Comparison of ENCODE assay signal across 13 mouse cellular contexts in the genomic region with DNA sequence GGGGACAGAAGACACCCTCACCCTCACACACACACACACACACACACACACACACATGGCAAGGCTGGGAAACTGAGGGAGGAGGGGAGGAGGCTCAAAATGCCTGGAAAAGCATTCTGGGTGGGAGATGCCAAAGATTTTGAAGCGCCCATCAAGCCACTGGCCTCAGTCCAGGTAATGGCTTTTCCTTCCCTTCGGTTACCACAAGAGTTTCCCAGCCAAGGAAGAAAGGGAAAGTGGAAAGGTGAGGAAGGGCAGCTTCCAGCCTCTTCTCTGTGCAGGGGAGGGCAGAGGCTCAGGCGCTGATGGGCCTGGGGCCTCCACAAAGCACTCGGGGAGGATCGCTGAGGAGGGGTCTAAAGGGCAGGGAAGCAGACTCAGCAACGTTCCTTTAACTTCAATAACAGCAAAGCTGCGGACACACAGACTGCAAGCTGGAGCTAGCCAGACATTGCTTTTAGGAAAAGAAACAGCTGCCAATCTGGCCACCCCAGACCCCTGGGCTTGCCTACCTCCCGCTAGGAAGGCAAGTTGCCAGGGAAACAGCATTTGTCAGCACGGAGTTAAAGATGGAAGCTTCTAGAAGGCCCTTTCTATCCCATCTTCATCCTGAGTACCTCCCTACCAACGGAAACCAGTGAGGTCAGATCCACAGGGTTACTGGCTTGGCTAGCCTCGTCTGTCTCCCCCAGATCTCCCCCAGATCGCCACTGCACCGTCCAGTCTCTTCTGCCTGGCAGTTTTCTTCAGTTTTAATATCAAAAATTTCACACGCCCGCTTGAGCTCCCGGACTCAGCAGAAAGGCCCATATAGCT. TPM values are rescaled to one million over a fixed set of nuclear protein-coding genes. Genes with fewer than 3 reads are reported as not detected.
DNase-seq lines count a peak whose midpoint lies in the region; ATAC-seq and TF ChIP-seq lines count a peak whose summit lies in the region.
"Had no signal": no experiment of that assay in that cellular context is flagged by ENCODE, and none has a peak within 500 bp of the region (broad histone marks: within the 10 kb centered on the region; RNA-seq: fewer than 3 reads in every experiment).

No protein-coding gene starts in this region.

- no peak for TF ChIP-seq CTCF in lung, adult 2 months (IDR thresholded peaks at IDR 0.05; ENCODE audit: insufficient read depth, low read length)
- TF ChIP-seq CTCF in left cerebral cortex, adult 2 months (IDR thresholded peaks at IDR 0.05): no peak

- no peak for TF ChIP-seq POLR2A in lung, adult 2 months (IDR thresholded peaks at IDR 0.05; ENCODE audit: borderline replicate concordance, extremely low read depth, low read depth, low read length)

- no peak overlapping the region for H3K9ac ChIP-seq in hindbrain, embryonic 14.5 days
- H3K9ac ChIP-seq: heart, embryonic 15.5 days; liver, postnatal 0 days had no signal

- no peak overlapping the region for H3K4me2 ChIP-seq in hindbrain, embryonic 14.5 days (replicated peaks)
- H3K4me2 ChIP-seq: heart, embryonic 15.5 days had no signal

- DNase-seq in gastrocnemius, postnatal 10 days: peak; percentile 35
- DNase-seq in gastrocnemius, postnatal 36 days: no peak
- peak; percentile 48 for DNase-seq in lung, postnatal 10 days
- no peak for DNase-seq in lung, adult 2 months
- DNase-seq in hindbrain, embryonic 14.5 days (ENCODE audit: low spot score): no peak
- DNase-seq in retina, postnatal 1 day: peak; percentile 19
- no peak for DNase-seq in left cerebral cortex, adult 2 months (ENCODE audit: extremely low spot score in 1 of 2, low spot score in 2 of 2)
- DNase-seq: cerebellum, adult 9-10 months; liver, postnatal 0 days; right cerebral cortex, postnatal 25 days; thymus, postnatal 4 days had no signal

- H3K4me3 ChIP-seq in lung, adult 2 months (replicated peaks; ENCODE audit: extremely low read depth, low read depth, low read length): no peak overlapping the region
- H3K4me3 ChIP-seq in hindbrain, embryonic 14.5 days (replicated peaks; ENCODE audit: low read length): no peak overlapping the region
- no peak overlapping the region for H3K4me3 ChIP-seq in left cerebral cortex, adult 2 months
- H3K4me3 ChIP-seq: heart, embryonic 15.5 days had no signal

- WGBS in lung, adult 2 months: 71% methylated on average over 16 of the region's 16 CpGs
- WGBS in hindbrain, embryonic 14.5 days: 54% methylated on average over 16 of the region's 16 CpGs

- no peaks in the 10 kb centered on the region for H3K4me1 ChIP-seq in lung, adult 2 months (ENCODE audit: control insufficient read depth, insufficient read depth, low read length)
- peaks cover 8% of the 10 kb centered on the region for H3K4me1 ChIP-seq in hindbrain, embryonic 14.5 days (replicated peaks; ENCODE audit: control insufficient read depth, insufficient read depth, low read length)

- no peaks in the 10 kb centered on the region for H3K9me3 ChIP-seq in hindbrain, embryonic 14.5 days (ENCODE audit: control insufficient read depth, low read length)
- H3K9me3 ChIP-seq: heart, embryonic 15.5 days had no signal

- H3K27me3 ChIP-seq in hindbrain, embryonic 14.5 days (ENCODE audit: control insufficient read depth, insufficient read depth, low read length): no peaks in the 10 kb centered on the region
- H3K27me3 ChIP-seq: heart, embryonic 15.5 days had no signal

- no peak for ATAC-seq in hindbrain, embryonic 14.5 days (ENCODE audit: low FRiP score)
- no peak for ATAC-seq in erythroblast, adult 5-6 weeks (replicated peaks; ENCODE audit: low FRiP score, poor library complexity, severe bottlenecking)
- ATAC-seq: liver, postnatal 0 days had no signal

- intact Hi-C loops in gastrocnemius, postnatal 36 days (cut with DNase I): no loop called here
- intact Hi-C loops in left cerebral cortex, adult 2 months (cut with DNase I): no loop called here

- peaks cover 17% of the 10 kb centered on the region; the same call in 1 of the 2 replicates for H3K36me3 ChIP-seq in hindbrain, embryonic 14.5 days (replicated peaks; ENCODE audit: control insufficient read depth, insufficient read depth)

- peak overlapping the region; percentile 49; the same call in 1 of the 2 replicates for H3K27ac ChIP-seq in hindbrain, embryonic 14.5 days
- H3K27ac ChIP-seq in left cerebral cortex, adult 2 months: no peak overlapping the region
- H3K27ac ChIP-seq: heart, embryonic 15.5 days had no signal

RNA-seq across cellular contexts. Expression of a gene that starts 43.1 kb away (rescaled TPM):
- 10 to 100 TPM; 41.0 to 52.8 TPM for total RNA-seq in gastrocnemius, postnatal 10 days (2021)
- 10 to 100 TPM; 32.8 to 35.2 TPM for total RNA-seq in gastrocnemius, postnatal 36 days (2021)
- polyA plus RNA-seq in lung, adult 2 months (2012; rRNA removed): 58.3 and 59.5 TPM in 2 replicates
- polyA plus RNA-seq in hindbrain, embryonic 14.5 days (2014; fragmentation: Nextera tagmentation; extraction: Ambion mirVana): 71.3 and 77.7 TPM in 2 replicates
- total RNA-seq in left cerebral cortex, adult 2 months (2021): 10 to 100 TPM; 50.6 to 57.4 TPM
- 5.8 and 11.1 TPM in 2 replicates for total RNA-seq in erythroblast, adult 5-6 weeks (2015; ENCODE audit: low replicate concordance)
- 2.3 and 7.4 TPM in 2 replicates for total RNA-seq in erythroblast, adult 5-6 weeks (2017; ENCODE audit: low replicate concordance)

Comparison
In these comparisons a context has a peak if more than half of its experiments do, and no peak if none do; other contexts are left out.
1. DNase-seq: peak in gastrocnemius, postnatal 10 days (single experiment), lung, postnatal 10 days (single experiment) and retina, postnatal 1 day (single experiment); none in gastrocnemius, postnatal 36 days (0 of 2), lung, adult 2 months (single experiment), hindbrain, embryonic 14.5 days (single experiment) and left cerebral cortex, adult 2 months (0 of 2).